Mouse (Mus musculus) left cerebral cortex, postnatal 36 days (tissue): ENCODE results near the gene Vmn2r13. TPM values are rescaled to one million over a fixed set of nuclear protein-coding genes. Genes with fewer than 3 reads are reported as not detected.
"Not testable (repeated sequence)": the region's sequence is repeated elsewhere in the genome, so short reads cannot be mapped to it uniquely, and the experiment has no call there.

Experiments used
- DNase-seq, 2 experiments: peaks; one replicate each; pipeline ENCODE4 v3.0.0; 2021 to 2022; ENCODE audit warnings: low spot score in 2 of 2, mixed read lengths in 1 of 2
- intact Hi-C: fragments of 180-260 bp; cut with DNase I; formaldehyde crosslinking; loops from one replicate; pipeline ENCODE4 v1.15.1; 2025
- total RNA-seq, 2 experiments: library from RNA; stranded (reverse); gene quantifications; 2 replicates each; pipeline ENCODE4 v1.2.3; 2021

Gene Vmn2r13
- total RNA-seq: not detected

DNA sequence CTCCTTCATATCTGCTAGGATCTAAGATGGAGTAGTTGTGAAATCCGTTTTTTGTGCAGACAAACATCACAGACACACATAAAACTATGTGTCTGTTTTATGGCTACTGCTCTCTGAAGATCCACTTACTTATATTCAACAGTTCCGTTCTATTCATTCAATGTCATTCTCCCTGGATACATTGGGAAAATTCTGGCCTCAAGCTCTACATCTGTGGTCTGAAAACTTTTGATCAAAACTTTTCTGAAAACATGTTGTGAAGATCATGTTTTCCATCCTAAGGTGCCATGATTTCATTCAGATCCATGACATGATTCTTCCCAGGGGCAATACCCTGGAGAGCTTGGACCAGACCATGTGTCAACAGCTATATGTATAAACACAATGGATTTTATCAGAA, at the start of gene Vmn2r13:
TSS of gene Vmn2r13 (minus strand) at position 101 of the 400 bp plus-strand sequence.
- DNase-seq, intact Hi-C loops: not testable (repeated sequence)

DNA sequence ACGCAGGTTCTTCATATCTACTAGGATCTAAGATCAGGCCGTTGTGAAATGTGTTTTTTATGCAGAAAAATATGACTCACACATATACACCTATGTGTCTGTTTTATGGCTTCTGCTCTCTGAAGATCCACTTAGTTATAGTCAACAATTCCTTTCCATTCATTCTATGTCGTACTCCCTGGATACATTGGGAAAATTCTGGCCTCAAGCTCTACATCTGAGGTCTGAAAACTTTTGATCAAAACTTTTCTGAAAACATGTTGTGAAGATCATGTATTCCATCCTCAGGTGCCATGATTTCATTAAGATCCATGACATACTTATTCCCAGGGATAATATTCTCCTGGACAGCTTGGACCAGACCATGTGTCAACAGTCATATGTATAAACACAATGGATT, 32.6 kb upstream of the Vmn2r13 start, which contains the start of gene Vmn2r14:
TSS of gene Vmn2r14 (minus strand) at position 101 of the 400 bp plus-strand sequence.
- intact Hi-C loops: no loop called here
- DNase-seq: no peak

DNA sequence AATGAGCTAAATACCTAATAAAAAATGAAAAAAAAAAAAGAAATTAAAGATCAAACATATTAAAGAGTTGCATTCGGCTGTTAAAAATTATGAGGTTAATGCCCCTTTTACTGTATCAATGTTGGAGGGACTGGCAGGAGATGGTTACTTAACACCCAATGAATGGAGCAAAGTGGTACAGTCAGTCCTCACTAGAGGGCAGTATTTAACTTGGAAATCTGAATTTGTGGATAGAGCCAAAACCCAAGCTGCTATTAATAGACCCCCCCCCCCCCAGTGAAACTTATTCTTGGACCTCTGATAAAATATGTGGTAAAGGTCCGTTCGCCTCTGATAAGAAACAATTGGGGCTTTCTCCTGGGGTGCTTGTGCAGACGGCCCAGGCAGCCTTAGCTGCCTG, 25.1 kb downstream of the Vmn2r13 start:
- DNase-seq, intact Hi-C loops: not testable (repeated sequence)

DNA sequence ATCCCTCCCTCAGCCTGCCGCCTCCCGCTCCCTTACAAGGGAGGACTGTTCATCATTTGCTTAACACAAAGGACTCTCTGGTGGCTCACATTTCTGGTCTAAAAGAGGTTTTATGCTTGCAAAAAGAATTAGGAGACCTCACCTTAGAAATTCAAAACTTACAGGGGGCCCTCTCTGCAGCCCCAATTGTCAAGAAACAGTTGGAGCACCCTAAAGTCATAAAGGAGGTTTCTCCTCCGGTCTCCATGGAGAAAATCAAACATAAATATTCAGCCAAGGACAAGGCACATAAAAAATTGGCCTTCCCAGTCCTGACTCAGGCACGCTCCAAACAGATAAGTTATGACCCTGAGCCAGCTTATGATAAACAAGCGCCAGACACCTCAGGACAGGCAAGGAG, 31.9 kb downstream of the Vmn2r13 start:
- no peak for DNase-seq
- intact Hi-C loops: no loop called here

DNA sequence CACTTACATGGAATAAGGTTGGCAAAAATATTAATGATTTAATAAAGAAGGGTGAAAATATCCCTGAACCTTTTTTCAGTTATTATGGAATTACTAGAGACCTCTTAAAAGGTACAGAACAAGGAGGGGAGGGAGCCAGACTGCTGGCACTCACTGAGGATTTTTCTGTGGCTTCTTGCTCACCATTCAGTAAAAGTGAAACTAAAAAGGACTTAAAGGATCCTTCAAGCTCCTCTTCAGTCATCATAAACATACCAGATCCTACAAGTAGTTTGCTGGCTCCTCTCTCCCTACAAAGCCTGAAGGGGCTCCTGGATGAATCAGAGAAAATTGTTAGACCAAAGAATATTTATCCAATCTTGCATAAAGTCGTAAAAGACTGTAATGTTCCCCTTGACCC, 32.4 kb downstream of the Vmn2r13 start:
- intact Hi-C loops, DNase-seq: not testable (repeated sequence)

- intact Hi-C loops, DNase-seq: not testable (repeated sequence)
Measured at GRCm38 (mm10) chr5:109158488-109159485, 33.2 kb downstream of the Vmn2r13 start.

- DNase-seq: no peak
- intact Hi-C loops: no loop called here
Measured at GRCm38 (mm10) chr5:109139546-109139945, 52.5 kb downstream of the Vmn2r13 start.

DNA sequence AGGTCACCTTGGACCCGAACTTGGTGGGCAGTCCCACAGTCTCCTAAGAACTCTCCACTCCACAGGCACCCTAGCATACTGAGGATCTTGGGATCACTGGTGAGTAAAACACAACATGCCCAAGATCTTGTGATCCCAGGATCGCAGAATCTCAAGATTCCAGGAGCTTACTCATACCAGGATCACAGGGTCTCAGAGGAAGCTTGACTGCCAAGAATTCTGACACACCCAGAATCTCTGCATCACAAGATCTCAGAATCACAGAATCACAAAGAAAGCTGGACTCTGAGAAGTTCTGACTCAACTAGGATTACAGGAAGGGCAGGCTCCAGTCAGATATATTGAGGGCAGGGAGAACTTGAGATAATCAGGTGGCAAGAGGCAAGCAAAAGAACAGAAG, 55.3 kb downstream of the Vmn2r13 start:
- DNase-seq: no peak

More for the DNA sequence above, 55.3 kb downstream of the Vmn2r13 start:
- intact Hi-C loops: no loop called here

Other genes with a start within 250 kb of the Vmn2r13 start
- not detected for gene Vmn2r10, start 185.7 kb downstream of the Vmn2r13 start, total RNA-seq
- gene Vmn2r11, start 132.6 kb downstream of the Vmn2r13 start, total RNA-seq: not detected
- under 1 TPM in 1 of 2 experiments, not detected in 1; 0.07 TPM for gene Vmn2r12, start 94.2 kb downstream of the Vmn2r13 start, total RNA-seq
- not detected for gene Vmn2r14, start 32.5 kb upstream of the Vmn2r13 start, total RNA-seq
- gene Vmn2r15, start 105.4 kb upstream of the Vmn2r13 start, total RNA-seq: not detected
- gene Vmn2r16, start 138.0 kb upstream of the Vmn2r13 start, total RNA-seq: not detected
- not detected for gene Vmn2r17, start 227.5 kb upstream of the Vmn2r13 start, total RNA-seq